Mouse (Mus musculus): Measurements from ENCODE around the gene Aldob. TPM values are rescaled to one million over a fixed set of nuclear protein-coding genes. Genes with fewer than 3 reads are reported as not detected.

Aldob gene
- not detected for polyA plus RNA-seq (2017; shearing (Covaris generic))

GRCm38 (mm10) chr4:49549383-49549782 lies at the start of gene Aldob:
Gene Aldob, minus strand, starts transcription at chr4:49549546.

GRCm38 (mm10) chr4:49597183-49598100 lies 48.1 kb upstream of the Aldob start, which contains the start of gene Tmem246:
Gene Tmem246, minus strand, starts transcription at chr4:49597876.

GRCm38 (mm10) chr4:49520572-49521340 lies 28.6 kb downstream of the Aldob start, which contains the start of the genes Mrpl50 and Zfp189:
Gene Mrpl50, minus strand, starts transcription at chr4:49521093.
Gene Zfp189, plus strand, starts transcription at chr4:49521176.

GRCm38 (mm10) chr4:49506386-49506785 lies 43.0 kb downstream of the Aldob start, which contains the start of gene Baat:
Gene Baat, minus strand, starts transcription at chr4:49506557.

Other genes with a start within 250 kb of the Aldob start
- gene Acnat2, start 141.4 kb downstream of the Aldob start, polyA plus RNA-seq (2017; shearing (Covaris generic)) = not detected
- not detected for gene Acnat1, start 75.6 kb downstream of the Aldob start, polyA plus RNA-seq (2017; shearing (Covaris generic))
- not detected for gene Baat, start 43.0 kb downstream of the Aldob start, polyA plus RNA-seq (2017; shearing (Covaris generic))
- 22.7 TPM for gene Mrpl50, start 28.5 kb downstream of the Aldob start, polyA plus RNA-seq (2017; shearing (Covaris generic))
- gene Zfp189, start 28.4 kb downstream of the Aldob start, polyA plus RNA-seq (2017; shearing (Covaris generic)) = 3.0 TPM
- gene Tmem246, start 48.3 kb upstream of the Aldob start, polyA plus RNA-seq (2017; shearing (Covaris generic)) = not detected
- 53.8 TPM for gene Rnf20, start 82.5 kb upstream of the Aldob start, polyA plus RNA-seq (2017; shearing (Covaris generic))
- not detected for gene Ppp3r2, start 132.5 kb upstream of the Aldob start, polyA plus RNA-seq (2017; shearing (Covaris generic))